Mouse (Mus musculus) right cerebral cortex, adult 2 months (tissue): ENCODE measurements around the gene Olfr1353.
"Not testable (repeated sequence)": the region's sequence is repeated elsewhere in the genome, so short reads cannot be mapped to it uniquely, and the experiment has no call there.

Experiments
- DNase-seq, 2 experiments: peaks; one replicate each; pipeline ENCODE4 v3.0.0; 2021 to 2022; ENCODE audit warnings: low spot score in 2 of 2

Gene Olfr1353

GRCm38 (mm10) chr10:78963009-78963408 lies at the start of gene Olfr1353:
Gene Olfr1353, plus strand, starts transcription at chr10:78963309.
- not testable (repeated sequence) for DNase-seq

DNA sequence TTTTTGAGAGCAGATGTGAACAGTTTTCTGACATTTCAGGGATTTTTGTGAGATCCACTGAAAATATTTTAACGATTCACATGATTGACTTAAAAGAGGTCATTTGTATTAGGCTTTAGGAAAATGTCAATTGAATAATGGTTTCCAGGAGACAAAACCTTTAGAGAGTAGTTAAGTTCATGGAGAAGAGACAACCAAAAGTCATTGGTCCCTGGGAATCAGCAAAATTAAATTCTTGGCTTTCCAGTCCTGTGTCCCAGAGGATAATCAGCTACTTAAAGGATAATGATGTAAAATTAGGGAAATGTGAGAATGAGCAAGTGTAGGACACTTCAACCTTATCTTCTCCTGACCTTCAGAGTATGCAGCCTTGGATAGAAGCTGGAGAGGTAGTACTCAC lies 12.8 kb upstream of the Olfr1353 start, which contains the start of gene Olfr8:
Gene Olfr8 (plus strand): TSS at position 301 of the 400 bp plus-strand sequence.
- not testable (repeated sequence) for DNase-seq

- no peak for DNase-seq
Observed at GRCm38 (mm10) chr10:78980750-78981149, 17.6 kb downstream of the Olfr1353 start, which contains the start of gene Olfr1352. Gene Olfr1352, plus strand, starts transcription at chr10:78981050.

GRCm38 (mm10) chr10:79012172-79012571 lies 49.1 kb downstream of the Olfr1353 start, which contains the start of gene Olfr1351:
Gene Olfr1351, plus strand, starts transcription at chr10:79012472.
- no peak for DNase-seq
